Mouse (Mus musculus) activated CD4-positive, CD25-positive, alpha-beta regulatory T cell, adult 4 months (primary cell): ENCODE measurements around the gene Ifng. TPM values are rescaled to one million over a fixed set of nuclear protein-coding genes. Genes with fewer than 3 reads are reported as not detected.
A peak's percentile ranks its signal among the peaks of the same experiment; 100 is the strongest.
"Not testable (repeated sequence)": the region's sequence is repeated elsewhere in the genome, so short reads cannot be mapped to it uniquely, and the experiment has no call there.

ENCODE experiments used
- ATAC-seq: one replicate; pipeline ENCODE4 v1.8.0; 2017
- polyA plus RNA-seq, 2 experiments: library from polyadenylated mRNA; unstranded; fragments of 100-300 nt; shearing (Covaris generic); gene quantifications; one replicate each; pipeline ENCODE4 v1.2.1; 2017

Gene Ifng
- 1 to 10 TPM; 8.9 to 9.8 TPM for polyA plus RNA-seq

- peak; percentile 73 for ATAC-seq
These were observed at the start of gene Ifng for GRCm38 (mm10) chr10:118440742-118441240. Gene Ifng (plus strand): TSS chr10:118441046.

- no peak for ATAC-seq
These were observed 40.9 kb upstream of the Ifng start for GRCm38 (mm10) chr10:118399917-118400316.

- peak; percentile 94 for ATAC-seq
These were observed 34.2 kb upstream of the Ifng start for GRCm38 (mm10) chr10:118406463-118407221.

GRCm38 (mm10) chr10:118411377-118411776 is 29.5 kb upstream of the Ifng start:
- no peak for ATAC-seq

- peak; percentile 79 for ATAC-seq
These were observed 28.1 kb upstream of the Ifng start for GRCm38 (mm10) chr10:118412774-118413173.

- ATAC-seq, result peak; percentile 97
These were observed 21.8 kb upstream of the Ifng start for GRCm38 (mm10) chr10:118419000-118419425.

GRCm38 (mm10) chr10:118420896-118421295 is 19.9 kb upstream of the Ifng start:
- ATAC-seq, result no peak

GRCm38 (mm10) chr10:118435501-118435900 is 5.3 kb upstream of the Ifng start:
- no peak for ATAC-seq

- ATAC-seq, result peak; percentile 59
These were observed 1.1 kb downstream of the Ifng start for GRCm38 (mm10) chr10:118441898-118442297.

GRCm38 (mm10) chr10:118442999-118443398 is 2.2 kb downstream of the Ifng start:
- peak; percentile 28 for ATAC-seq

- no peak for ATAC-seq
These were observed 4.2 kb downstream of the Ifng start for GRCm38 (mm10) chr10:118445021-118445420.

- no peak for ATAC-seq
These were observed 4.7 kb downstream of the Ifng start for GRCm38 (mm10) chr10:118445502-118445901.

- no peak for ATAC-seq
These were observed 5.1 kb downstream of the Ifng start for GRCm38 (mm10) chr10:118445978-118446377.

- ATAC-seq, result no peak
These were observed 10.9 kb downstream of the Ifng start for GRCm38 (mm10) chr10:118451747-118452146.

- ATAC-seq, result peak; percentile 47
These were observed 17.9 kb downstream of the Ifng start for GRCm38 (mm10) chr10:118458729-118459128.

GRCm38 (mm10) chr10:118461126-118461767 is 20.4 kb downstream of the Ifng start:
- peak; percentile 75 for ATAC-seq

- no peak for ATAC-seq
These were observed 25.6 kb downstream of the Ifng start for GRCm38 (mm10) chr10:118466481-118466880.

- ATAC-seq, result peak; percentile 79
These were observed 28.2 kb downstream of the Ifng start for GRCm38 (mm10) chr10:118469047-118469446.

GRCm38 (mm10) chr10:118470296-118470957 is 29.6 kb downstream of the Ifng start:
- ATAC-seq, result peak; percentile 69

- ATAC-seq, result not testable (repeated sequence)
These were observed 32.0 kb downstream of the Ifng start for GRCm38 (mm10) chr10:118472846-118473245.

- ATAC-seq, result no peak
These were observed 35.9 kb downstream of the Ifng start for GRCm38 (mm10) chr10:118476696-118477095.

GRCm38 (mm10) chr10:118477297-118477696 is 36.5 kb downstream of the Ifng start:
- peak; percentile 90 for ATAC-seq

- no peak for ATAC-seq
These were observed 38.4 kb downstream of the Ifng start for GRCm38 (mm10) chr10:118479244-118479643.
